Mouse (Mus musculus) embryonic fibroblast, embryonic 13.5 days (primary cell): ENCODE data around the gene Ppp1r37.

Experiments used
- CTCF ChIP-seq: IDR thresholded peaks from 2 replicates; pipeline ENCODE4 v1.5.1; 2011; ENCODE audit warnings: mild to moderate bottlenecking, control low read depth, low read length, moderate library complexity, borderline replicate concordance; ENCODE audit not compliant: insufficient read depth
- POLR2A ChIP-seq: IDR thresholded peaks from 2 replicates; pipeline ENCODE4 v1.6.1; 2011; ENCODE audit warnings: low read depth, mild to moderate bottlenecking, control low read depth, low read length, moderate library complexity

DNA sequence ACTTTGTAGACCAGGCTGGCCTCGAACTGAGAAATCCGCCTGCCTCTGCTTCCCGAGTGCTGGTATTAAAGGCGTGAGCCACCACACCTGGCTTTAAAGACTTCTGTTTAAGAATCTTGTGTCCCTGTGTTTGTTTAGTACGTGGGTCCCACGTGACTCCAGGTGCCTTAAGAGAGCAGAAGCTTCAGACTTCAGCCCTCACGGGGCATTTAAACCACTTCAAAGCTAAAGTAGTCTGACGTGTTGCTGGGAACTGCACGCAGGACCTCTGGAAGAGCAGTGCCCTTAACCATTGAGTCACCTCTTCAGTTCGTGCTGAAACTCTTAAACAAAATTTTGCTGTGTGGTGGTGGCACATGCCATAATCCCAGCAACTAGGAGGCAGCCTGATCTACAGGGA is 13.5 kb downstream of the Ppp1r37 start:
- no peak for TF ChIP-seq CTCF
- TF ChIP-seq POLR2A: no peak
